Mouse (Mus musculus) stomach, embryonic 16.5 days (tissue): Measurements from ENCODE around the gene Gm27029. TPM values are rescaled to one million over a fixed set of nuclear protein-coding genes. Genes with fewer than 3 reads are reported as not detected.
"Not testable (repeated sequence)": the region's sequence is repeated elsewhere in the genome, so short reads cannot be mapped to it uniquely, and the experiment has no call there.

Experiments
- ATAC-seq: fragments of 200-750 bp; cut with Nextera tagmentation; 2 replicates; pipeline ENCODE4 v1.8.0; 2017; ENCODE audit warnings: moderate number of reproducible peaks, moderate TSS enrichment; ENCODE audit not compliant: insufficient read depth, low FRiP score
- H3K27ac ChIP-seq: fragments of 300-500 bp; sonication (generic); 2 replicates; pipeline ENCODE4 v1.5.1; 2014; ENCODE audit warnings: low read length
- H3K27me3 ChIP-seq: fragments of 300-500 bp; sonication (generic); 2 replicates; pipeline ENCODE4 v1.6.1; 2014; ENCODE audit warnings: low read length, control low read depth, mixed read lengths; ENCODE audit not compliant: control insufficient read depth, insufficient read depth
- H3K36me3 ChIP-seq: fragments of 300-500 bp; sonication (generic); 2 replicates; pipeline ENCODE4 v1.6.1; 2014; ENCODE audit warnings: low read length; ENCODE audit not compliant: control insufficient read depth, insufficient read depth
- H3K4me1 ChIP-seq: fragments of 300-500 bp; sonication (generic); 2 replicates; pipeline ENCODE4 v1.6.1; 2014; ENCODE audit warnings: low read length, control low read depth, mixed read lengths; ENCODE audit not compliant: control insufficient read depth, insufficient read depth
- H3K4me2 ChIP-seq: fragments of 300-500 bp; sonication (generic); 2 replicates; pipeline ENCODE4 v1.6.1; 2014; ENCODE audit warnings: low read depth, low read length, mixed read lengths
- H3K4me3 ChIP-seq: fragments of 300-500 bp; sonication (generic); replicated peaks from 2 replicates; pipeline ENCODE4 v1.5.1; 2014; ENCODE audit warnings: mild to moderate bottlenecking, low read length
- H3K9ac ChIP-seq: fragments of 300-500 bp; sonication (generic); 2 replicates; pipeline ENCODE4 v1.6.1; 2014; ENCODE audit warnings: low read length
- H3K9me3 ChIP-seq: fragments of 300-500 bp; sonication (generic); replicated peaks from 2 replicates; pipeline ENCODE4 v1.6.1; 2016; ENCODE audit warnings: low read length, control low read depth; ENCODE audit not compliant: control insufficient read depth
- WGBS: fragments of 180-500 bp; shearing (Covaris S2); extraction: QIAGEN DNeasy Blood & Tissue Kit; methylation state at CpG from one replicate; pipeline ENCODE4 v1.1.7; 2014; 5-methylcytosine and 5-hydroxymethylcytosine counted together
- polyA plus RNA-seq: library from polyadenylated mRNA; unstranded; fragments of >200 nt; fragmentation: Nextera tagmentation; extraction: Ambion mirVana; gene quantifications from 2 replicates; pipeline ENCODE4 v1.2.1, GENCODE M21; 2015

The Gm27029 gene
- polyA plus RNA-seq, 1 experiment from 2014 or later = 10.8 TPM

DNA sequence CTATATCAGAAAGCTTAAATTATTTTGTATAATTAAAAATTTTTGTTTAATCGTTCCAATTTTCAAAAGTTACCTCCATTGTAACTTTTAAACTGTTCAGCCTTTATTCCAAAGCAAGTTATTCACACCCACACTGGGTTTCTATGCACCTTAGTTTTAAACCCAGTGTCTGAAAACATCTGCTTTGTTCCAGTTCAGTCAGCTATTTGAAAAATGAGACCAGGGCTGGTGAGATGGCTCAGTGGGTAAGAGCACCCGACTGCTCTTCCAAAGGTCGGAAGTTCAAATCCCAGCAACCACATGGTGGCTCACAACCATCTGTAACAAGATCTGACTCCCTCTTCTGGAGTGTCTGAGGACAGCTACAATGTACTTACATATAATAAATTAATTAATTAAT is 13.4 kb upstream of the Gm27029 start:
- not testable (repeated sequence) for H3K36me3 ChIP-seq, H3K4me3 ChIP-seq, H3K4me1 ChIP-seq, H3K9ac ChIP-seq, H3K27me3 ChIP-seq, H3K9me3 ChIP-seq, H3K4me2 ChIP-seq, H3K27ac ChIP-seq, ATAC-seq
- 50% methylated on average over 3 of the region's 3 CpGs for WGBS

DNA sequence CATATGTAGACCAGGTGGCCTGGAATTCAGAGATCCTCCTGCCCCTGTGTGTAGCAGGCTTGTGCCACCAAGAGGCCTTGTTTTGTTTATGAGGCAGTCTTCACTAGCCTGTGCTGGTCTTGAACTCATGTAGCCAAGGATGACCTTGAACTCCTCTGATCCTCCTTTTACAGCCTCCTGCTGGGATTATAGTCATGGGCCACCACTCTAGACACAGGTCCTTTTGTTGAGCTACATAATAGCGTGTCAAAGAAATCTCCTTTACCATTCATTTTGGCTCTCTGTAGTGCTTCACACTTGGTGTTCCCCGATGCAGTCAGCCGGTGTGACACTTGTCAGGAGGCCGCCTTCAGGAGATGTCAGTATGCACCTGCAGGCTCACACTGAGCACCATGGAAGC is 12.3 kb upstream of the Gm27029 start:
- Histone ChIP-seq H3K4me1 (no peaks in the 10 kb centered on the region), H3K36me3 (0 out of 2 replicates have a peak, but pooled peaks cover 1% of the 10 kb centered on the region), H3K27me3 (no peaks in the 10 kb centered on the region), H3K4me3 (no peak overlapping the region), H3K27ac (no peak overlapping the region), H3K9ac (no peak overlapping the region), H3K9me3 (no peaks in the 10 kb centered on the region), H3K4me2 (no peak overlapping the region)
- WGBS = 82% methylated on average over 4 of the region's 4 CpGs
- no peak for ATAC-seq

DNA sequence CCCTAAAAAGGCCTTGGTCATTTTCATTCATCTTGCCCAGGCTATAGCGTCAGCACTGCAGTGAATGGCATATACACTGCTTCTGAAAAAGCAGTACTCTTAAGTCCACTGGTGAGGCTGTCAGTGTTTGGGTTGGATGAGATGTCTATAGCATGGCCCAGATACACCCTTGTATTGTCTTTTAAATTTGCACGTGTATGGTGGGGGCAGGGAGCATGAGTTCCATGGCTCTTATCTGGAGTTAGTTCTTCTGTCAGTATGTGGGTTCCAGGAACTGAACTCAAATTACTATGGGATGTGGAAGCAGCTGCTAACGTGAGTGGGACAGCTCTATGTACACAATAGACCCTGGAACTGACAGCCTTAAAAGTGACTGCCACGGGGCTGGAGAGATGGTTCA is 11.2 kb upstream of the Gm27029 start:
- ATAC-seq = no peak

DNA sequence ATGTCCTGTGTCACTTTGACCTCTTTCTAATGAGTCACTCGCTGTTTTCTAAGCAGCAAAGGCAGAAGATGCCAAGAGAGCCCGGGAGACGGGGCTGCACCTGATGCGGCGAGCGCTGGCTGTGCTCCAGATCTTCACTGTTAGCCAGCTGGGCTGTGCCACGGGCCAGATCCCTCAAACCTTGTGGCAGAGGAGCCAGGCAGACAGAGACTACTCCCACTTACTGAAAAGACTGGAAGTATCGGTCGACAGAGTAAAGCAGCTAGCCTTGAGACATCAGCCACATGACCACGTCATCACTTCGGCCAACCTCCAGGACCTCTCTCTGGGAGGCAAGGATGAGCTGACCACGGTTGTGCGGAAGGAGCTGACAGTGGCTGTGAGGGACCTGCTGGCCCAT is 8.8 kb upstream of the Gm27029 start:
- H3K36me3 ChIP-seq = peaks cover 10% of the 10 kb centered on the region
- no peak overlapping the region for H3K4me3 ChIP-seq
- WGBS = 94% methylated on average over 13 of the region's 13 CpGs
- H3K9me3 ChIP-seq = no peaks in the 10 kb centered on the region
- H3K9ac ChIP-seq = no peak overlapping the region
- ATAC-seq = no peak
- H3K27me3 ChIP-seq = no peaks in the 10 kb centered on the region
- H3K4me2 ChIP-seq = no peak overlapping the region
- no peaks in the 10 kb centered on the region; the same call in 1 of the 2 replicates for H3K4me1 ChIP-seq
- no peak overlapping the region for H3K27ac ChIP-seq

More for the DNA sequence above, 11.2 kb upstream of the Gm27029 start:
- WGBS = 75% methylated on average over 4 of the region's 4 CpGs
- H3K27ac ChIP-seq = no peak overlapping the region
- no peaks in the 10 kb centered on the region for H3K9me3 ChIP-seq
- H3K4me1 ChIP-seq = no peaks in the 10 kb centered on the region
- no peak overlapping the region for H3K4me3 ChIP-seq
- H3K36me3 ChIP-seq = 0 out of 2 replicates have a peak, but pooled peaks cover 4% of the 10 kb centered on the region
- H3K4me2 ChIP-seq = no peak overlapping the region
- H3K9ac ChIP-seq = no peak overlapping the region
- H3K27me3 ChIP-seq = no peaks in the 10 kb centered on the region

DNA sequence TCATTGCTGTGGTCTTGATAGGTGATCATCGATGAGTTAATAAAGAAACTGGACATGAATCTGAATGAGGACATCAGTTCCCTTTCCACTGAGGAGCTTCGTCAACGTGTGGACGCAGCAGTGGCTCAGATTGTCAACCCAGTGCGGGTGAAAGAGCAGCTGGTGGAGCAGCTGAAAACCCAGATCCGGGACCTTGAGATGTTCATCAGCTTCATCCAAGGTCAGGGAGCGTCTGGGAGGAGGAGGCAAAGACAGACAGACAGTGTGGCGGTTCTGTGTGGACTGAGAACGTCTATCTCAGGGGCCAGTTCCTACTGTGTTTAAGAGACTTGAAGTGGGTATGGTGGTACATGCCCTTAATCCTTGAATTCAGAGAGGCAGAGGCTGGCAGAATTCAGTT is 6.7 kb upstream of the Gm27029 start:
- 94% methylated on average over 9 of the region's 9 CpGs for WGBS
- Histone ChIP-seq H3K4me3 (no peak overlapping the region), H3K27ac (no peak overlapping the region), H3K4me1 (peaks cover 6% of the 10 kb centered on the region), H3K4me2 (no peak overlapping the region), H3K9me3 (no peaks in the 10 kb centered on the region), H3K36me3 (peaks cover 10% of the 10 kb centered on the region), H3K9ac (no peak overlapping the region), H3K27me3 (no peaks in the 10 kb centered on the region)
- ATAC-seq = no peak

DNA sequence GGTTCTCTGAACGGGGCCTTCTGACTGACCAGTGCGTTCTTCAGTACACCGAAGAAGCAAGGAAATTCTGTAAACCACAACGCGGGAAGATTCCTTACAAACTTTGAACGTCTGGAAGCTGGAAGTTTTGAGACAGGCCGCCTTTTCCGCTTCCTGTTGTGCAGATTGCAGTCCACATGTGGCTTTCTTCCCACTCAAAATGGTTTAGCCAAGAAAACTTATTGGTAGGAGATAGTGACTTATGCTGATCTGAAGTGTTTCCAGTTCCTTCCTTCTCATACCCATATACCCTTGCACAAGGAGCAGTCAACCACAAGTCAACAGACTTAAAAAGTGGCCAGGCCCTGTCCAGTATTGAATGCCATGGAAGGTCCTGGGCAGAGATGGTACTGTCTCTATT is 1.6 kb upstream of the Gm27029 start:
- Histone ChIP-seq H3K4me2 (peak overlapping the region; percentile 96), H3K4me3 (peak overlapping the region; percentile 98), H3K27ac (no peak overlapping the region), H3K9ac (peak overlapping the region; percentile 91; the same call in 1 of the 2 replicates), H3K36me3 (peaks cover 5% of the 10 kb centered on the region), H3K27me3 (no peaks in the 10 kb centered on the region), H3K4me1 (peaks cover 22% of the 10 kb centered on the region), H3K9me3 (no peaks in the 10 kb centered on the region)
- no peak for ATAC-seq
- 48% methylated on average over 8 of the region's 8 CpGs for WGBS

DNA sequence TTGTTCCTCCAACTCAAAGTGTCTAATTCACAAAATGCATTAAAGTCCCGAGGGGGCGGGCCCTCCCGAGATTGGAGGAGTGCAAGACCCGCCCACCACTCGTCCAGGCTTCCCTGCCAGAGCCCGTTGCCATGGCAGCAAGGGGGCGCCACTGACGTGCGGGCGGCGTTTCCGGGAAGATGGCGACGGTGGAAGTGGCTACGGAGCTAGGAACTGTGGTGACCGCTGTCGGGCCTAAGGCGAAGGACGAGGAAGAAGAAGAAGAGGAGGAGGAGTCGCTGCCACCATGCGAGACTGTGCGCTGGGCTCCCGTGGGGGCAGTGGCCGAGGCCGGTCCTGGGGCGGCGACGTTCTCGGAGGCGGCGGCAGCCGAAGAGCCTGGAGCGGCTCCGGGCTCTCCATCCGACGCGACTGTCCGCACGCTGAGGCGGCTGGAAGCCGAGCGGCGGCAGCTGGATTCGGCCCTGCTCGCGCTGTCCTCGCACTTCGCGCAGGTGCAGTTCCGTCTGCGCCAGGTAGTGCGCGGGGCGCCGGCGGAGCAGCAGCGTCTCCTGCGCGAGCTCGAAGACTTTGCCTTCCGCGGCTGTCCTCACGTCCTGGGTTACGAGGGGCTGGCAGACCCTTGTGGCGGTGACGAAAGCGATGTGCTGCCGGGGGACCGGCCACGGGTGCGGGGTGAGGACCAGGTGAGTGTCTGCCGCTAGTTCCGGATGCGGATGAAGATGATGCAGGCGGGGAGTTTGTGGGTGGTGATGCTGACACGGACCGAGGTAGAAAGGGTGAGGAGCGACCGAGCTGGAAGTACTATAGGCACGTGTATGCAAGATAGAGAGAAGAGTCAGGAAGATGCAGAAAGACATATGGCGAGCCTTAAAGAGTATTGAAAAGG is 573 bp upstream of the Gm27029 start, which contains the start of the genes Rundc1 and Ptges3l:
Gene Rundc1, plus strand, starts transcription at position 161 of the 889 bp plus-strand sequence.
Gene Ptges3l, minus strand, starts transcription at position 409 of the 889 bp plus-strand sequence.
- peak within 1 kb of the TSS; percentile 92 for H3K27ac ChIP-seq
- peaks cover 22% of the 10 kb centered on the region for H3K4me1 ChIP-seq
- H3K36me3 ChIP-seq = peaks cover 1% of the 10 kb centered on the region
- ATAC-seq = peak; percentile 92
- peak within 1 kb of the TSS; percentile 98 for H3K4me3 ChIP-seq
- H3K27me3 ChIP-seq = no peaks in the 10 kb centered on the region
- no peaks in the 10 kb centered on the region for H3K9me3 ChIP-seq
- under 1% methylated on average over 81 of the region's 81 CpGs for WGBS
- H3K4me2 ChIP-seq = peak within 1 kb of the TSS; percentile 96
- H3K9ac ChIP-seq = peak within 1 kb of the TSS; percentile 91

DNA sequence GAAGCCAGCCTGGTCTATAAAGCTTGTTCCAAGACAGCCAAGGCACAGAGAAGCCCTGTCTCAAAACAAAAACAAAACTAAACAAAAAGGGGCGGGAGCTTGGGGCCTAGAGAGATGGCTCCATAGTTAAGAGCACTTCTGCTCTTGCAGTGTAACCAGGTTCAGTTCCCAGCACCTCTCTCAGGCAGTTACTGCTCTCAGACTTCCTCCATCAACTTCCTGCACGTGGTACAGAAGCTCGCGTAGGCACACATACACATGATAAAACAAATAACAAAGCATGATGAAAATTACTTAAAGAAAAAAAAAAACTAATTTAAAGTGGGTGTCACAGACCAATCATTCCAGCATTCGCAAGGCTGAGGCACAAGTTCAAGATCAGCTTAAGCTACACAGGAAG is 4.4 kb downstream of the Gm27029 start:
- Histone ChIP-seq H3K27me3 (no peaks in the 10 kb centered on the region), H3K4me3 (no peak overlapping the region), H3K4me2 (no peak overlapping the region), H3K27ac (no peak overlapping the region), H3K36me3 (no peaks in the 10 kb centered on the region), H3K4me1 (peaks cover 14% of the 10 kb centered on the region; the same call in 1 of the 2 replicates), H3K9ac (no peak overlapping the region), H3K9me3 (no peaks in the 10 kb centered on the region)
- ATAC-seq = no peak
- 86% methylated on average over 5 of the region's 5 CpGs for WGBS

DNA sequence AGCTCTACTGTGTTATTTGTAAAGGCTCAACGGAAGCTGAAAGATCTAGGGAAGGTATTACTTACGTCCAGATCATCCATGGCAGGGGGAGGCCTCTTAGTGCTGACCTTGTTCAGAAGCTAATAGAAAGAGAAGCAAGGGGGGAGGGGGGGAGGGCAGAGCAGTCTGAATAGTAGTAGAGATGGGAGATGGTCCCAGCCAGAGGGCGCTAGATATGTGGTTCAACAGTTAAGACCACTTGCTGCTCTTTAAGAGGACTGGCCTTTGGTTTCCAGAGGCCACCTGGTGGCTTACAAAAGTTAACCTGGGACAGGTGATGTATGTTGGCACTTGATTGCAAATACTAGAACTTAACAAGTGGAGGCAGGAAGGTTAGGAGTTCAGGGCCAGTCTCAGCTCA is 5.0 kb downstream of the Gm27029 start:
- no peak for ATAC-seq

More for the DNA sequence above, 5.0 kb downstream of the Gm27029 start:
- Histone ChIP-seq H3K27ac (no peak overlapping the region), H3K4me2 (no peak overlapping the region), H3K9me3 (no peaks in the 10 kb centered on the region), H3K4me3 (no peak overlapping the region), H3K36me3 (no peaks in the 10 kb centered on the region), H3K4me1 (peaks cover 14% of the 10 kb centered on the region; the same call in 1 of the 2 replicates), H3K27me3 (no peaks in the 10 kb centered on the region), H3K9ac (no peak overlapping the region)
- WGBS = 39% methylated on average over 3 of the region's 3 CpGs
